Mouse (Mus musculus) embryonic facial prominence, embryonic 11.5 days (tissue): Measurements from ENCODE around the gene Fam25c. TPM values are rescaled to one million over a fixed set of nuclear protein-coding genes. Genes with fewer than 3 reads are reported as not detected.
"Not testable (repeated sequence)": the region's sequence is repeated elsewhere in the genome, so short reads cannot be mapped to it uniquely, and the experiment has no call there.

ENCODE experiments used
- ATAC-seq: fragments of 200-750 bp; cut with Nextera tagmentation; replicated peaks from 2 replicates; pipeline ENCODE4 v1.8.0; 2017; ENCODE audit warnings: low read depth; ENCODE audit not compliant: insufficient number of reproducible peaks, low FRiP score, low TSS enrichment
- DNase-seq: peaks from one replicate; pipeline ENCODE4 v3.0.0-alpha.2; 2015; ENCODE audit warnings: low spot score
- H3K27ac ChIP-seq: fragments of 300-500 bp; sonication (generic); replicated peaks from 2 replicates; pipeline ENCODE4 v1.5.1; 2014; ENCODE audit warnings: mild to moderate bottlenecking, low read depth, low read length, control low read depth
- H3K27me3 ChIP-seq: fragments of 300-500 bp; sonication (generic); 2 replicates; pipeline ENCODE4 v1.6.1; 2014; ENCODE audit warnings: mild to moderate bottlenecking, low read length, moderate library complexity, mixed read lengths; ENCODE audit not compliant: control insufficient read depth, insufficient read depth
- H3K36me3 ChIP-seq: fragments of 300-500 bp; sonication (generic); replicated peaks from 2 replicates; pipeline ENCODE4 v1.6.1; 2014; ENCODE audit warnings: low read depth, mild to moderate bottlenecking, low read length, moderate library complexity, mixed read lengths; ENCODE audit not compliant: control insufficient read depth, insufficient read depth
- H3K4me1 ChIP-seq: fragments of 300-500 bp; sonication (generic); 2 replicates; pipeline ENCODE4 v1.6.1; 2014; ENCODE audit warnings: low read length, mixed read lengths; ENCODE audit not compliant: control insufficient read depth, insufficient read depth
- H3K4me2 ChIP-seq: fragments of 300-500 bp; sonication (generic); 2 replicates; pipeline ENCODE4 v1.6.1; 2014; ENCODE audit warnings: low read depth, mild to moderate bottlenecking, control low read depth, low read length, moderate library complexity
- H3K4me3 ChIP-seq: fragments of 300-500 bp; sonication (generic); 2 replicates; pipeline ENCODE4 v1.5.1; 2014; ENCODE audit warnings: low read depth, low read length, control low read depth
- H3K9ac ChIP-seq: fragments of 300-500 bp; sonication (generic); replicated peaks from 2 replicates; pipeline ENCODE4 v1.6.1; 2014; ENCODE audit warnings: mild to moderate bottlenecking, control low read depth, low read length
- H3K9me3 ChIP-seq: fragments of 300-500 bp; sonication (generic); replicated peaks from 2 replicates; pipeline ENCODE4 v1.6.1; 2016; ENCODE audit warnings: mild to moderate bottlenecking, low read length, inconsistent platforms, mixed read lengths; ENCODE audit not compliant: control insufficient read depth
- WGBS: fragments of 180-500 bp; shearing (Covaris S2); extraction: QIAGEN DNeasy Blood & Tissue Kit; methylation state at CpG from one replicate; pipeline ENCODE4 v1.1.7; 2014; 5-methylcytosine and 5-hydroxymethylcytosine counted together
- polyA plus RNA-seq: library from polyadenylated mRNA; unstranded; fragments of >200 nt; fragmentation: Nextera tagmentation; extraction: Ambion mirVana; gene quantifications from 2 replicates; pipeline ENCODE4 v1.2.1, GENCODE M21; 2014

Fam25c gene
- polyA plus RNA-seq, 1 experiment from 2014 or later, result not detected

DNA sequence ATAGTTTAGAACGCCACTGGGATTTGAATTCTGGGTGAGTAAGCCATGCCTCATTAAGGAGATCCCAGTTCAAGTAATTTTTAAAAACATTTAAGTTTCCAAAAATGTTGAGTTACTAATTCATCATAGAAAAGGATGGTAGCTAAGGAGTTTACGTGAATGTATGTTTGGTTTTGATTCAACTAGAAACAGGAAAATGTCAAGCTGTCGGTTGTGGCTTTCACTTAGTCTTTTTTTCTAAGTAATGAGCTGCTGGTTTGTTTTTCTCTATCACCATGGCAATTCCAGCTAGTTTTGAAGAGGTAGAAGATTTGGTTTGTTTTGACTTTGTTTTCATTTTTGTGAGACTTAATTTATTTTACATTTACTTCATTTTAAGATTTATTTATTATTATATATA is 37.8 kb downstream of the Fam25c start:
- no peaks in the 10 kb centered on the region for H3K9me3 ChIP-seq
- H3K36me3 ChIP-seq, result no peaks in the 10 kb centered on the region
- no peaks in the 10 kb centered on the region for H3K27me3 ChIP-seq
- no peaks in the 10 kb centered on the region for H3K4me1 ChIP-seq
- no peak overlapping the region for H3K9ac ChIP-seq
- H3K27ac ChIP-seq, result no peak overlapping the region
- no peak for DNase-seq
- no peak overlapping the region for H3K4me3 ChIP-seq
- no peak overlapping the region for H3K4me2 ChIP-seq
- WGBS, result 92% methylated on average over 3 of the region's 3 CpGs
- ATAC-seq, result no peak

- no peaks in the 10 kb centered on the region for H3K4me1 ChIP-seq
- no peaks in the 10 kb centered on the region for H3K9me3 ChIP-seq
- no peak overlapping the region for H3K4me3 ChIP-seq
- whole genome bisulfite sequencing, result 92% methylated on average over 2 of the region's 2 CpGs
- no peaks in the 10 kb centered on the region for H3K27me3 ChIP-seq
- H3K4me2 ChIP-seq, result no peak overlapping the region
- no peak overlapping the region for H3K9ac ChIP-seq
- no peak for DNase-seq
- H3K27ac ChIP-seq, result no peak overlapping the region
- no peaks in the 10 kb centered on the region for H3K36me3 ChIP-seq
- ATAC-seq, result no peak
Measured at GRCm38 (mm10) chr14:34316346-34316745, 38.9 kb downstream of the Fam25c start.

GRCm38 (mm10) chr14:34314796-34315195 is 40.4 kb downstream of the Fam25c start:
- no peak overlapping the region for H3K4me3 ChIP-seq
- H3K27ac ChIP-seq, result no peak overlapping the region
- H3K4me2 ChIP-seq, result no peak overlapping the region
- H3K4me1 ChIP-seq, result no peaks in the 10 kb centered on the region
- H3K9me3 ChIP-seq, result no peaks in the 10 kb centered on the region
- ATAC-seq (no peak), DNase-seq (no peak)
- no peak overlapping the region for H3K9ac ChIP-seq
- no peaks in the 10 kb centered on the region for H3K36me3 ChIP-seq
- H3K27me3 ChIP-seq, result no peaks in the 10 kb centered on the region
- WGBS, result 93% methylated on average over 3 of the region's 3 CpGs

DNA sequence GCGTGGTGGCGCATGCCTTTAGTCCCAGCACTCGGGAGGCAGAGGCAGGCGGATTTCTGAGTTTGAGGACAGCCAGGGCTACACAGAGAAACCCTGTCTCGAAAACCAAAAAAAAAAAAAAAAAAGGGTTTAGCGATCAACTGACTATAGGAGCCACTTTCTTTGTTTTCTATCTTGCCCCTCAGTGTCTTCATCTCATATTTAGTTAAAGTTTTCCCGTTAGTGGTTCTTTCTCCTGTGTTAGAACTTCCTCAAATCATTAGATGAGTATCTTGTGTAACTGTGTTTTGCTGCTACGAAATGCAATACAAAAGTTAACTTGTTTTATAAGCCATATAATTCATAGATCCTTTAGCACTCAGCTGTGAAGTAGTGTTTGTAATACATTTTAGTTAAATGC is 40.9 kb downstream of the Fam25c start:
- 92% methylated on average over 8 of the region's 8 CpGs for WGBS
- not testable (repeated sequence) for H3K9me3 ChIP-seq

GRCm38 (mm10) chr14:34313612-34314011 is 41.6 kb downstream of the Fam25c start:
- 86% methylated on average over 3 of the region's 3 CpGs for WGBS
- H3K9me3 ChIP-seq, result no peaks in the 10 kb centered on the region
- H3K4me2 ChIP-seq, result no peak overlapping the region
- H3K27me3 ChIP-seq, result no peaks in the 10 kb centered on the region
- no peak overlapping the region for H3K9ac ChIP-seq
- no peaks in the 10 kb centered on the region for H3K36me3 ChIP-seq
- no peak for ATAC-seq
- no peak overlapping the region for H3K4me3 ChIP-seq
- no peaks in the 10 kb centered on the region for H3K4me1 ChIP-seq
- no peak for DNase-seq
- H3K27ac ChIP-seq, result no peak overlapping the region

More for the DNA sequence above, 40.9 kb downstream of the Fam25c start:
- H3K27me3 ChIP-seq, DNase-seq, H3K27ac ChIP-seq, H3K36me3 ChIP-seq, H3K4me1 ChIP-seq, H3K4me3 ChIP-seq, ATAC-seq, H3K9ac ChIP-seq, H3K4me2 ChIP-seq: not testable (repeated sequence)

DNA sequence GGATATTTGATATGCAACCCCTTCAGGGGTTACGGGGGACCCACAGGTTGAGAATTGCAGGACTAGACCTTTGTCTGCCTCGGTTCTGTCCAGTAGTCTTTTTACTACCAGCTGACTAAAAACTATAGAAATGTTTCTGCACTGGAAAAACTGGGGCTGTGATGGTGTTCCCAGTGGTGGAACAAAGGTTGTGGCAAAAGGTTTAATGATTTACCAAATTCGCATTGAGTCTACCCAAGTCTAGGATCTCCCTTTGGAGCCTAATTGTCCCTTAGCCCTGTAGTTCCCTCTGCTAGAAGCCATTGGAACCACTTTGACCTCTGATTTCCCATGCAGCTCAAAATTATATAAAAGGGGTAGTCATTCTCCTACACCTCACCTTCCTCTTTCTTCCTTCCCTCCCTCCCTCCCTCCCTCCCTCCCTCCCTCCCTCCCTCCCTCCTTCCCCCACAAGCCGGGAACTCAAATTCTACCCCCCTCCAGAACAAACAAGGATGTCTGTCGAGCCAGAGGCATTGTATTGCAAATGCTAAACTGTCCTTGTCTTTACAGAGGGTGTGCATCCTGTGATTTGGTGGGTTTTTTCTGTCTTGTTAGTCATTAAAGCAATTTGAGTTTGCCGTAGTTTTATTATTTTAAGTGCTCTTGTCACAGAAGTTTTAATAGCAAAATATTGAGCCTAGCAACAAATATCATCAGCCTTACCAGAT is 42.7 kb downstream of the Fam25c start:
- Histone ChIP-seq H3K4me2 (peak overlapping the region; percentile 76), H3K27ac (no peak overlapping the region), H3K4me3 (peak overlapping the region; percentile 90), H3K27me3 (no peaks in the 10 kb centered on the region), H3K36me3 (no peaks in the 10 kb centered on the region), H3K9me3 (no peaks in the 10 kb centered on the region), H3K4me1 (no peaks in the 10 kb centered on the region), H3K9ac (no peak overlapping the region)
- DNase-seq (no peak), ATAC-seq (no peak)
- 23% methylated on average over 5 of the region's 6 CpGs for WGBS

DNA sequence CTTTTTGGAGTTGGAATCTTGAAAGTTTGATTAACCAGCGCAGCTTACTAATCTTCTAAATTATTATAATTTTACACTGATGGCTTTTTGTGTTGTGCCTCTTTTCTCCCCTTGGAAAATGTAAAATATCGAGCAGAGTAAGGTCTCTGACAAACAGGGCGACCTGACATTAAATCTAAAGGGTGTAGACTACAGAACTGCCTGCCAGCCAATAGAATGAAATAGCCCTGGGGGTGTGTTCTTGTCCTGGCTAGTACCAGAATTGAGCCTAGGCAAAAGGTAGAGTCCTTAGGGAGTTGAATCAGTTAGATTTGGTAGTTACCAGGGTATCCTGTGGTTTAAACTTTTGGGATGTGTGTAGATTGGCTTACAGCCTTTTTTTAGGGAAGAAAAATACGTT is 43.5 kb downstream of the Fam25c start:
- H3K36me3 ChIP-seq, result no peaks in the 10 kb centered on the region
- DNase-seq (peak; percentile 56), ATAC-seq (no peak)
- WGBS, result 1% methylated on average over 4 of the region's 4 CpGs
- no peaks in the 10 kb centered on the region for H3K4me1 ChIP-seq
- peak overlapping the region; percentile 76 for H3K4me2 ChIP-seq
- no peaks in the 10 kb centered on the region for H3K27me3 ChIP-seq
- peak overlapping the region; percentile 96 for H3K9ac ChIP-seq
- peak overlapping the region; percentile 90 for H3K4me3 ChIP-seq
- H3K27ac ChIP-seq, result no peak overlapping the region
- no peaks in the 10 kb centered on the region for H3K9me3 ChIP-seq

- H3K4me1 ChIP-seq, result no peaks in the 10 kb centered on the region
- peak; percentile 43 for DNase-seq
- ATAC-seq, result peak; percentile 8
- WGBS, result under 1% methylated on average over 47 of the region's 47 CpGs
- H3K4me2 ChIP-seq, result peak overlapping the region; percentile 76
- peak overlapping the region; percentile 90 for H3K4me3 ChIP-seq
- no peaks in the 10 kb centered on the region for H3K9me3 ChIP-seq
- no peaks in the 10 kb centered on the region for H3K36me3 ChIP-seq
- no peaks in the 10 kb centered on the region for H3K27me3 ChIP-seq
- H3K27ac ChIP-seq, result peak overlapping the region; percentile 95
- peak overlapping the region; percentile 96 for H3K9ac ChIP-seq
Measured at GRCm38 (mm10) chr14:34311021-34311631, 44.1 kb downstream of the Fam25c start.
